Mouse (Mus musculus) lung, postnatal 0 days (tissue): Measurements from ENCODE around the gene Pde2a. TPM values are rescaled to one million over a fixed set of nuclear protein-coding genes. Genes with fewer than 3 reads are reported as not detected.

Source experiments
- ATAC-seq: fragments of 200-750 bp; cut with Nextera tagmentation; 2 replicates; pipeline ENCODE4 v1.8.0; 2017; ENCODE audit warnings: moderate library complexity
- DNase-seq: peaks from one replicate; pipeline ENCODE4 v3.0.0-alpha.2; 2016; ENCODE audit warnings: low spot score
- H3K27ac ChIP-seq: fragments of 300-500 bp; sonication (generic); 2 replicates; pipeline ENCODE4 v1.5.1; 2014; ENCODE audit warnings: antibody characterized with exemption, mild to moderate bottlenecking, low read length, mixed read lengths
- H3K27me3 ChIP-seq: fragments of 300-500 bp; sonication (generic); replicated peaks from 2 replicates; pipeline ENCODE4 v1.6.1; 2014; ENCODE audit warnings: low read length, mixed read lengths; ENCODE audit not compliant: insufficient read depth
- H3K36me3 ChIP-seq: fragments of 300-500 bp; sonication (generic); 2 replicates; pipeline ENCODE4 v1.6.1; 2014; ENCODE audit warnings: low read length, mixed read lengths; ENCODE audit not compliant: insufficient read depth
- H3K4me1 ChIP-seq: fragments of 300-500 bp; sonication (generic); 2 replicates; pipeline ENCODE4 v1.6.1; 2014; ENCODE audit warnings: antibody characterized with exemption, low read depth, low read length, mixed read lengths; ENCODE audit not compliant: insufficient read depth
- H3K4me2 ChIP-seq: fragments of 300-500 bp; sonication (generic); replicated peaks from 2 replicates; pipeline ENCODE4 v1.6.1; 2014; ENCODE audit warnings: low read depth, mild to moderate bottlenecking, low read length, moderate library complexity, mixed read lengths
- H3K4me3 ChIP-seq: fragments of 300-500 bp; sonication (generic); 2 replicates; pipeline ENCODE4 v1.5.1; 2014; ENCODE audit warnings: low read depth, low read length
- H3K9ac ChIP-seq: fragments of 300-500 bp; sonication (generic); replicated peaks from 2 replicates; pipeline ENCODE4 v1.6.1; 2014; ENCODE audit warnings: low read depth, mild to moderate bottlenecking
- H3K9me3 ChIP-seq: fragments of 300-500 bp; sonication (generic); 2 replicates; pipeline ENCODE4 v1.6.1; 2016; ENCODE audit warnings: low read length, mixed read lengths
- CTCF ChIP-seq: IDR thresholded peaks from 2 replicates; pipeline ENCODE4 v1.5.1; 2016; ENCODE audit warnings: antibody characterized with exemption, mild to moderate bottlenecking
- EP300 ChIP-seq: IDR thresholded peaks from 2 replicates; pipeline ENCODE4 v1.6.1; 2016; ENCODE audit warnings: antibody characterized with exemption, mild to moderate bottlenecking, control low read depth
- WGBS: fragments of 180-500 bp; shearing (Covaris S2); extraction: QIAGEN DNeasy Blood & Tissue Kit; methylation state at CpG from one replicate; pipeline ENCODE4 v1.1.7; 2014; 5-methylcytosine and 5-hydroxymethylcytosine counted together
- polyA plus RNA-seq: library from polyadenylated mRNA; unstranded; fragments of >200 nt; fragmentation: Nextera tagmentation; extraction: Ambion mirVana; gene quantifications from 2 replicates; pipeline ENCODE4 v1.2.1, GENCODE M21; 2015

Gene Pde2a
- 3.2 and 4.3 TPM in 2 replicates for polyA plus RNA-seq

GRCm38 (mm10) chr7:101421529-101421928, at the start of gene Pde2a:
Gene Pde2a, plus strand, starts transcription at chr7:101421691.
- no peak for TF ChIP-seq CTCF
- TF ChIP-seq EP300: no peak
- H3K4me1 ChIP-seq: no peaks in the 10 kb centered on the region
- H3K9me3 ChIP-seq: no peaks in the 10 kb centered on the region
- WGBS: 15% methylated on average over 6 of the region's 6 CpGs
- H3K27me3 ChIP-seq: no peaks in the 10 kb centered on the region; the same call in 1 of the 2 replicates
- H3K27ac ChIP-seq: no peak within 1 kb of the TSS
- H3K4me2 ChIP-seq: no peak within 1 kb of the TSS
- no peak for ATAC-seq
- H3K4me3 ChIP-seq: no peak within 1 kb of the TSS
- no peak for DNase-seq
- H3K36me3 ChIP-seq: no peaks in the 10 kb centered on the region
- H3K9ac ChIP-seq: no peak within 1 kb of the TSS

- no peak overlapping the region for H3K27ac ChIP-seq
- H3K36me3 ChIP-seq: no peaks in the 10 kb centered on the region
- H3K4me3 ChIP-seq: no peak overlapping the region
- no peak overlapping the region for H3K4me2 ChIP-seq
- H3K9ac ChIP-seq: no peak overlapping the region
- no peak for TF ChIP-seq CTCF
- TF ChIP-seq EP300: no peak
- H3K9me3 ChIP-seq: no peaks in the 10 kb centered on the region
- 83% methylated on average over 19 of the region's 26 CpGs for WGBS
- H3K4me1 ChIP-seq: no peaks in the 10 kb centered on the region
- ATAC-seq (no peak), DNase-seq (no peak)
- H3K27me3 ChIP-seq: no peaks in the 10 kb centered on the region
These were observed 48.4 kb upstream of the Pde2a start for GRCm38 (mm10) chr7:101373082-101373481.

GRCm38 (mm10) chr7:101374155-101374554, 47.3 kb upstream of the Pde2a start:
- peaks cover 5% of the 10 kb centered on the region; the same call in 1 of the 2 replicates for H3K4me1 ChIP-seq
- no peak overlapping the region for H3K27ac ChIP-seq
- H3K9ac ChIP-seq: no peak overlapping the region
- H3K27me3 ChIP-seq: no peaks in the 10 kb centered on the region
- DNase-seq: peak; percentile 84
- H3K4me2 ChIP-seq: no peak overlapping the region
- no peak for ATAC-seq
- no peaks in the 10 kb centered on the region; the same call in 1 of the 2 replicates for H3K36me3 ChIP-seq
- no peak overlapping the region for H3K4me3 ChIP-seq
- TF ChIP-seq EP300 (0 out of 2 replicates have a peak, but pooled peaks have one; percentile 30), CTCF (peak; percentile 87)
- no peaks in the 10 kb centered on the region for H3K9me3 ChIP-seq

GRCm38 (mm10) chr7:101376701-101377340, 44.7 kb upstream of the Pde2a start:
- no peak for ATAC-seq
- no peaks in the 10 kb centered on the region for H3K27me3 ChIP-seq
- no peak overlapping the region for H3K4me3 ChIP-seq
- peaks cover 13% of the 10 kb centered on the region; the same call in 1 of the 2 replicates for H3K4me1 ChIP-seq
- no peaks in the 10 kb centered on the region for H3K9me3 ChIP-seq
- H3K9ac ChIP-seq: no peak overlapping the region
- TF ChIP-seq CTCF: no peak
- TF ChIP-seq EP300: no peak
- H3K4me2 ChIP-seq: no peak overlapping the region
- WGBS: 77% methylated on average over 10 of the region's 10 CpGs
- H3K27ac ChIP-seq: peak overlapping the region; percentile 85; the same call in 1 of the 2 replicates
- no peak for DNase-seq
- H3K36me3 ChIP-seq: no peaks in the 10 kb centered on the region; the same call in 1 of the 2 replicates

- 10% methylated on average over 5 of the region's 7 CpGs for WGBS
These were observed 43.7 kb upstream of the Pde2a start for GRCm38 (mm10) chr7:101377741-101378262.

GRCm38 (mm10) chr7:101378285-101378684, 43.2 kb upstream of the Pde2a start:
- Histone ChIP-seq H3K27me3 (no peaks in the 10 kb centered on the region), H3K9me3 (no peaks in the 10 kb centered on the region), H3K4me2 (peak overlapping the region; percentile 71), H3K9ac (peak overlapping the region; percentile 37), H3K27ac (peak overlapping the region; percentile 85), H3K36me3 (no peaks in the 10 kb centered on the region; the same call in 1 of the 2 replicates), H3K4me1 (peaks cover 20% of the 10 kb centered on the region; the same call in 1 of the 2 replicates), H3K4me3 (peak overlapping the region; percentile 30)
- TF ChIP-seq EP300 (no peak), CTCF (no peak)
- WGBS: 35% methylated on average over 3 of the region's 3 CpGs
- ATAC-seq (peak; percentile 13), DNase-seq (no peak)

More at GRCm38 (mm10) chr7:101377741-101378262, 43.7 kb upstream of the Pde2a start:
- DNase-seq (peak; percentile 97), ATAC-seq (peak; percentile 94)
- H3K27ac ChIP-seq: peak overlapping the region; percentile 85
- TF ChIP-seq CTCF: no peak
- TF ChIP-seq EP300: peak; percentile 35; the same call in 1 of the 2 replicates
- H3K4me1 ChIP-seq: peaks cover 18% of the 10 kb centered on the region; the same call in 1 of the 2 replicates
- peak overlapping the region; percentile 71 for H3K4me2 ChIP-seq
- no peaks in the 10 kb centered on the region; the same call in 1 of the 2 replicates for H3K36me3 ChIP-seq
- H3K27me3 ChIP-seq: no peaks in the 10 kb centered on the region
- H3K4me3 ChIP-seq: peak overlapping the region; percentile 30
- peak overlapping the region; percentile 37 for H3K9ac ChIP-seq
- H3K9me3 ChIP-seq: no peaks in the 10 kb centered on the region
